Mouse (Mus musculus) kidney, postnatal 14 days (tissue): ENCODE data around the gene Slc4a2.

ENCODE experiments used
- DNase-seq: peaks from one replicate; pipeline ENCODE4 v3.0.0; 2022; ENCODE audit warnings: mixed read lengths

Slc4a2 gene

GRCm38 (mm10) chr5:24470600-24470999, 47.0 kb downstream of the Slc4a2 start:
- peak; percentile 87 for DNase-seq

DNA sequence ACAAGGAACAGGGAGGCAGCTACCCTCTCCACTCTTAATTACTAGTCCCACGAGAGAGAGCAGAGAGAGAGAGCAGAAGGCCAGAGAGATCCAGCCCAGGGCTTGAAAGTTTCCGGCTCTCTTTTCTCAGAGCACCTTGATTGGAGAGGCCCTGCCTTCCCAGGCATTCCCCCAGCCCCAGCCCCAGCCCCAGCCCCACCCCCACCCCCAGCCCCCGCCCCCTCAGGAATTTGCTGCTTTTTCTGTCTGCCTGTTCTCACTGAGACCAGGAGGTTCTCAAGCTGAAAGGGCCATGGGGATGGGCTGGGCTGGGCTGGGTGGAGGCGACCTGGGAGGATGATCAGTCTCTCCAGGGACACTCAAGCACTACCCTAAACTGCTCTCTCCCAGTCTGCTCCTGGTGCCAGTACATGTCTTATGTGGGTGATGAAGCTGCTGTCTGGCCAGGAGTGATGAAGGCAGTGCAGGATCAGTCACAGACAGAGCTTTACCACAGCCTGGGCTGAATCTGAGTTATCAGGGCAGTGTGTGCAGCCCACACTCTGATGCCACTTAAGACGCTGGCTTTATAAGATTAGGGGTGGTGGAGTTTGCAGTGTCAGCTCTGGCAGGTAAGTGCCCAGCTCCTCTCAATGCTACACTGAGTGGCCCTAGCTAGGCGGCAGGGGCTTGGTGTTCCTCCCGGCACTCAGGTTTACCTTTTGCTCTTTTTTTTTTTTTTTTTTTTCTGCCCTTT, 49.4 kb downstream of the Slc4a2 start:
- DNase-seq = no peak

GRCm38 (mm10) chr5:24474025-24474722, 50.5 kb downstream of the Slc4a2 start:
- DNase-seq = peak; percentile 56

DNA sequence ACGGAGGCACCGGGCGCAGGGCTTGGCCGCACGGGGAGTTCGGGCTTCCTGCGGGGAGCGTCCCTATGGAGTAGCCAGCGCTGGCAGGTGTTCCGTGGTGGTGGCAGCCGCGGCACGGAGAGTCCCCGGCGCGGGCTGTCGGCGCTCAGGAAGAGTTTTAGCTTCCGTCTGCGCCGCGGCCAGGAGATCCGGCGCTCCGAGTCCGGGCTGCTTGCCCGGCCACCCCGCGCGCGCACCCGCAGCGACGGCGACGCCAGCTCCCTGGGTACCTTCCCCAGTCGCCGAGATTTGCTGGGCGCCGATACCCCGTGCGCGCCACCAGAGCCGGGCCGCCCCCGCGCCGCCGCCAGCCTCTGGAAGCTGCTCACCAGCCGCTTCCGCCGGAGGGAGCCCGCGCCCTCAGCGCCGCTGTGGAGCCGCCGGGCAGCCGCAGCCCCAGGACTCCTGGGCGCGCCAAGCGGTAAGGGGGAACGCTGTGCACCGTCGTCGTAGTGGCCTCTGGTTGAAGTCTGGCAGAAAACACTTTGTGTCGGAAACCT, 51.2 kb downstream of the Slc4a2 start:
- no peak for DNase-seq

DNA sequence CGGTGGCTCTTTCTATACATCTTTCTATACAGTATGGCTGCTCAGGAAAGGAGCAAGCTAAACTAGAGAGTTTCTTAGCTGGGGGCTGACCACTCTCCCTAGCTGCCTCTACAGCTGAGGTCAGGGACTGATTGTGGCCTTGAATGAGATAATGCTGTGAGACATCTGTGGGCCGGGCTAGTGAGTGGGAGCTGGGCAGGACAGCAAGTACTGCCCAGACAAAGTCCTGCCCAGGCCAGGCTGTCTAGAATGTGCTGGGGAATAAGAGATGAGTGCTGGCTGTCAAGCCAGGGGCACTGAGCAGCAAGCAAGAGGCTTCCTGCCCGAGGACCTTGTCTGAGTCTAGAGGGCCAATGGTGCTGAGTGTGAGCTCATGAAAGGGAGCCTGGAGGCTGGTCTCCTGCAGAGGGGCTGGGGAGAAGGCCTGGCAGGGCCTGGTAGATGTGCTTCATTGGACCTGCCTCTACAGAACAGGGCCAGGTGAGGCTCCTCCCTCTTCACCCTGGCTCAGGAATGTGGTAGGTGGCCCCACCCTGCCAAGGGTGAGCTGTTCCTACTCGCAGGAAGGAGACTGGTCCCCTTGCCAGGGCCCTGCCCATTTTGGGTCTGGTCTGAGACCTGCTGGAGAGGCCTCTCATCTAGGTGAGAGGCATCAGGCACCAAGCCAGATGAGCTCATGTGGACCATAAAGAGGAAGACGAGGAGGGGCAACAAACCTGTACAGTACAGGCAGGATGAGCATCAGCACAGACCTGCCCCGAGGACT, 52.0 kb downstream of the Slc4a2 start:
- peak; percentile 69 for DNase-seq

- no peak for DNase-seq
Observed at GRCm38 (mm10) chr5:24477909-24478308, 54.3 kb downstream of the Slc4a2 start.

GRCm38 (mm10) chr5:24481647-24482046, 58.0 kb downstream of the Slc4a2 start:
- DNase-seq = peak; percentile 83

DNA sequence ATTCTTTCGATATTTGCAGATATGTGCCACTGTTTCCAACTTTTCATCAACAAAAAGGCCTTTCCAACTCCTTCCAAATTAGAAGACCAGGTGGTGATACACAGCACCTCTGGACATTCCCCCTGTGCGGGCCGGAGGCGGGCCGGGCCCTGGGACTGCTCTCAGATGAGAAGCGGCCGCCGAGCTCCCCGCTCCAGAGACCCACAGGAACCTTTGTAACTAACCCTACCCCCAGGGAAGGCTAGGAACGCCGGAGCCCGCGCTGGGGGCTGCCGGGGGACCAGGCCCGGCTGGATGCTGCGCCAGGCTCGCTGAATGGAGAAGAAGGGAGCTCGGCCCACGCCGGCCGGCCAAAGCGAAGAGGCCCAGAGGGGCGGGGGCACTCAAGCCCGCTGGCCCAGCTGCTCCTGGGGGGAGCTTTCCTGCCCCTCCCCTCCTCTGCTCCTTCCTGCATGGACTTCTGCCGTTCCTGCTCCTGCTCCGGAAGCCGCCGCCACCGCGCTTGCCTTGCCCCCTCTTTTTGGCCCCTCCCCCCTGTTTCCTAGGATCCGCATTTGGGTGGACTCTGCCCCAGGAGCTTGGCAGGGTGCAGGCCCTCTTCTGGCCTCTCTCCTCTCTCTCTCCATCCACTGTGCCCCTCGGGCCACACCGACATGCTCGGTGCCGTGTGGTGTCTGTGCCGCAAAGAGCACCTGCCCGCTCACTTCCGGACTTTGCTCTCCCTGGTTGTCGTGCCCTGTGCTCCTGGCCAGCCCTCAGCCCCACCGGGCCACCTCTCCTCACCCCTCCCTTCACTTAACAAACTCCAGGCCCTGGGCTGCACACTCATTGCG, 58.8 kb downstream of the Slc4a2 start:
- peak; percentile 86 for DNase-seq

GRCm38 (mm10) chr5:24483326-24483725, 59.7 kb downstream of the Slc4a2 start:
- DNase-seq = peak; percentile 85

DNA sequence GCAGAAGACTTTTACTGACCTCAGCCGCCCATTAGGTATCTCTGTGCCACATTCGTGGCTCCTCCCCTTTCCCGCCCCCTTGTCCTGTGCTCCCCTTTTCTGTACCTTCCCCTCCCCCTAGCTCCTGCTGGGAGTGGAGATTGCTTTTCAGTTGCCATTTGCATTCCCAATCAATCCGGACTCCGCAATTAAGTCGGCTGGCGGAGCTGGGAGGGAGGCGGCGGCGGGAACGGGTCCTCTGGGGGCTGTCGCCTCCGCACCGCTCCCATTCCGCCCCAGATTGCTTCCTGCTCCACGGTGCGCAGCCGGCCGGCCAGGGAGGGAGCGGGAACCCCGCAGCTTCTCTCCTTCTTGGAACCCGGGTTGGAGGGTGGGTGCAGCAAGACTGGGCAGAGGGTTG, 61.3 kb downstream of the Slc4a2 start:
- peak; percentile 29 for DNase-seq

- DNase-seq = peak; percentile 88
Observed at GRCm38 (mm10) chr5:24486097-24486496, 62.5 kb downstream of the Slc4a2 start.

DNA sequence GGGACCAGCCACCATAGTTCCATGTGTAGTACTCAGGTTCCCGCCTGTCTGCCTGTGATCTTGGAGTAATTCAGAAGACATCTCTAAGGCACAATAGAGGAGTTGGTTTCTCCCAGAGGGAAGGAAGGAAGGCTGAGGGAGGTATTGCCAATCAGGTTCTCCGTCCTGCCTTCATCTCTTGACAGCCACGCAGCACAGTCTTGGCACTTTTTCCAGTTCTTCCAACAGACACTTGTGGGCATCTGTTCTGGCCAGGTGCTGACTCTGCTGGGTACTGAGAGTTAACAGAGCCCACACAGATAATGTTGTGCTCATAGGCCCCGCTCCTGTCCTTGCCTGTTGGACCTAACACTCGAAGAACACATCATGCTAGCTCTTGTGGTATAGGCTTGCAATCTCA, 63.1 kb downstream of the Slc4a2 start:
- no peak for DNase-seq

DNA sequence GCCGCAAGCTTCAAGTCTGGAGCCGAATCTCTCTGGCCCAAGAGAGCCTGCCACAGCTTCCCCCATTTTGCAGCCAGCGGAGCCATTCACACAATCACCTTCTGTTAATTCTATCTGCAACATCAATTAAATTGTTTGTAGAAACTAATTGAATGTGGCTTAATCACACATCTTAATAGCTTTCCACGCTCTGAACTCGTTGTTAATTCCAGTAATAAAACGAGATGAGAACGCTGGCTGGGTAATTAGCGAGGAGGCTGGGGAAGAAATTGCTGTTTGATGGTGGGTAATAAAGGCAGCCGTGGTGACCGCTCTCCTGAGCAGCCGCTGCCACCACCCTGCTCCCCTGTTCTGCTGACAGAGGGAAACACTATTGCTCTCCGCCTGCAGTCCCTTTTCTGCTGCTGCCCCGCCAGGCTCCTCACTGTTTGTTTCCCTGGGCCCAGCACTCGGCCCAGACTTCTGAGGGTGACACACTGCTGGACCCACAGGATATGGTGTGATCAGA, 66.8 kb downstream of the Slc4a2 start:
- no peak for DNase-seq
